Mouse (Mus musculus): ENCODE results near the gene Gm6217.
"Not testable (repeated sequence)": the region's sequence is repeated elsewhere in the genome, so short reads cannot be mapped to it uniquely, and the experiment has no call there.

Gm6217 gene

DNA sequence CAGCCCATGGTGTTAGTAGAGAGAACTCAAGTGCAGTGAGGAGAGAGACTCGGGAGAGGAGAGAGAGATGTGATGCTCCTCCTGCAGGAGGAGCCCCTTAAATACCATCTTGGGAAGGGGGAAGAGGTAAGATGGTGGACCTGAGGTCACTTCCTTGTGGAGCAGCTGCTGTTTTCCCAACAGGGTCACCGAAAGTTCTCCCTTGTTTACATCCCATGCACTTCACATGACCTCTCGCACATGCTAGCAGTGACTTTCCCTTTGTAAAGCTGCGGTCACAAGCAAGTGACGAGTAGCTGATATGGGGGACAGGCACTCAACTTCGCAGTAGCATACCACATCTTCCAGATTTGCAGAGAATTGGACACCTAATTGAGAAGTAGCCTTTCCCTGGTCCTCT, at the start of gene Gm6217:
Gm6217 (minus strand) TSS at position 74 of the 400 bp plus-strand sequence.
- not testable (repeated sequence) for DNase-seq

DNA sequence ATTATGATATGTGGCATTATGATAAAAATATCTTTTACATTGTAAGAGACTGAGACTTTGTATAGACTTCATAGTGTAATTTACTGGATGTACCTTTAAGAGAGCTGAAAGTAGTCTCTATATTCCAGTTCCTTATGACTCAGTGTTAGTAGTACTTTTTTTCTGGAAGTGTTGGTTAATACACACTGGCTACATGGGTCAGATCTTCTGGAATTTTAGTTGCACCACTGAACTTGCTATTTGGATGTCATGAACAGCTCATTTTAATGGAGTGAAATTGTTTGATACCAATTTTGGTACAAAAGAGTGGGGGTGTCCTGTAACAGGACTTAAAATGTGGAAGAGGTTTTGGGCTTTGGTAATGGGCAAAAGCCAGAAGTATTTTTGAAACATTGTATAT, 46.6 kb upstream of the Gm6217 start:
- DNase-seq: no peak

DNA sequence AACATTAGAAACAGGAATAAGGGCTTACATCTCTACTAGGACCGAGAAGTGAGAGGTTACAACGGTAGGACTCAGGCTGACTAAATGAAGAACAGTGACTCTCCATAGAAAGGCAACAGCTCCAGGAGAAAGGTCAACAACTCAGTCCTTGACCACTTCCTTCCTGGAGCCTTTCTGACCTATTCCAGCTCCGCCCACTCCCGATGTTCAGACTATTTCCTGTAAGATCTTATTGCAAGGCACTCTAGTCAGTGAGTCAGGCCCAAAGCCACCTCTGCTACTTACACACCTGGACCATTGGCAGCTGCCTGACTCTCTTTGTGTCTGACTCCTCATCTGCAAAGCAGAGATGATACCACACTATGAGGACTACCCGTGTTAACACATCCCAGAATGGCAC, 44.6 kb upstream of the Gm6217 start:
- no peak for DNase-seq

DNA sequence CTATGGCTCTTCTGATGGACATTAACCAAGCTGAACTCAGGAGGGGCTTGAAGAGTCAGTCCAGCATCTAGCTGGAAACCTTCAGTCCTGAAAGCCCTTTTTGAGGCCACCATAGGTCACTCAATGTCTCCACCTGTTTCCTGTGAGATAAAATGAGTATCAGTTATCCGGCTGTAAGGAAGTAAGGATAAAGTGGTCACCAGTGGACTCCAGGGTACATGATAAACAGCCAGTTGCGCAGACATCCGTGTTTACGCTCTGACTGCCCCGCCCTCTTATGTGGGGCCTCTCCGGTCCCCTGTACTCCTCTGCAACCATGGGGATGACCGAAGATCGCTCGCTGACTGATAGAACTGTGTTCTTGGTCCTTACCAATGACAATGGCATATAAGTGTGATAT, 43.1 kb upstream of the Gm6217 start:
- no peak for DNase-seq

DNA sequence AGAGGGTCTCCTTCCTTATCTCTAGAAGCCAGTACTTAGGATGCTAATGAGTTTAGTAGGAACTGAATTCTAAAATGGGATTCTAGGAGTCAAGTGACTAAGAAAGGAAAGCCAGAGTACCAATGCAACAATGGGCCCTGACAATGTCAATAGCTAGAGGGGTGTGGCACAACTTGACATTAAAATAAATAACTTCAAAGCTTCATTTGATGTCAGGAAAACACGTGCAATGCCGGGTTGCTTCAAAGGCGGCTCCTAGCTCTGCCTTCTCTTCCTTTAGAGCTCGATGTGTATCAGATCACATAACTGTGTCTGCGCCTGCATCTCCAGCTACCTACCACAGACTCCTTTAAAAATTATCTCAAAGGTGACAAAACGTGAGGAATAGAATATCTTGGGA, 42.7 kb upstream of the Gm6217 start:
- no peak for DNase-seq

DNA sequence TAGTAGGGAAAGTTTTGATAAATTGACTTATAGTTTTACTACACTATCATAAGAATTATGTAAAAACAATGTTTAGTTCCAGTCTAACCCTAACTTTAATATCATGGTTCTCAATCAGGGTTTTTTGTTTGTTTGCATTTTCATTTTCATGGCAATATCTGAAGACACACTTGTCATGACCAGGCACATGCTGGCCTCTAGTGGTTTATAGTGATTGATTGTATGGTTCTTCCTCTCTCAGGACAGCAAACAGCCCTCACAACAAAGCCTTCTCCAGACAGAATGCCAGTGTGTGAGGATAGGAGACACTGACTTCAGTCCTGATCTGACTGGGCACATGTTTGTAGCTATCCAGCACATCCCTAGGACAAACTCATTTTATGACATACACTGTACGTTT, 42.0 kb upstream of the Gm6217 start:
- no peak for DNase-seq

DNA sequence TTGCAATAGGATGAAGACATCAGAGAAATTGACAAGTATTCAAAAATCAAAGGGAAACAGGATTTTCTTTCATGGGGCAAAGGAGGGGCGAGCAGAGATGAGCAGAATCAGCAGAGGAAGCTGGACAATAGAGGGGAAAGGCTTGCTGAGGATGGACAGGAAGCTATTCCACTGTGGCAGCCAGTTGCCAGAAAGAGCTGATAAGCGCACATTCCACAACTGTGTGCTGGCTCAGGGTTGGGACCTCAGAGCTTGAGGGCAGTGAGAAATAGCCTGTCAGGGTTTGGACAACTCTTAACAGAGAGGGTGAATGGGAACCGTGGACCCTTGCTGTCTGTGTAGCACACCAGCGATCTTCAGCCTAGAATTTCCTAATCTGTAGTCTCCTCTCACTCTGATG, 40.8 kb upstream of the Gm6217 start:
- DNase-seq: no peak

DNA sequence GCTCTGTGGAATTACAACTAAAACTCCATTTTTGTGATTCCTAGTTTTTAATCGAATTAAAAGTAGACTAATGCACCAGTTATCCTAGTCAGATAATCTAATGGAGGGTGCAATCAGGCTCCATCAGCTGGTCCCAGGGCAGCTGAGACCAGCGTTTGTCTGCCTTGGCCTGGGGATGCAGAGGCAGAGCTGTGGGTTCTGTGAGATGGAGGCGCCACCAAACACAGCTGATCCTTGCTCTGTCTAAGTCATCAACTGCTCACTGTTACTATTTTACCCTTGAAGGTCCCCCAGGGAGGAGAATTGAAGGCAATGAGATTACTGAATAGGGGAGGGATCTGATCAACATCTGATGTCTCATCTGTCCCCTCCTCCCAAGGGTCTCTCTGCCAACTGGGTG, 35.2 kb upstream of the Gm6217 start:
- DNase-seq: no peak

DNA sequence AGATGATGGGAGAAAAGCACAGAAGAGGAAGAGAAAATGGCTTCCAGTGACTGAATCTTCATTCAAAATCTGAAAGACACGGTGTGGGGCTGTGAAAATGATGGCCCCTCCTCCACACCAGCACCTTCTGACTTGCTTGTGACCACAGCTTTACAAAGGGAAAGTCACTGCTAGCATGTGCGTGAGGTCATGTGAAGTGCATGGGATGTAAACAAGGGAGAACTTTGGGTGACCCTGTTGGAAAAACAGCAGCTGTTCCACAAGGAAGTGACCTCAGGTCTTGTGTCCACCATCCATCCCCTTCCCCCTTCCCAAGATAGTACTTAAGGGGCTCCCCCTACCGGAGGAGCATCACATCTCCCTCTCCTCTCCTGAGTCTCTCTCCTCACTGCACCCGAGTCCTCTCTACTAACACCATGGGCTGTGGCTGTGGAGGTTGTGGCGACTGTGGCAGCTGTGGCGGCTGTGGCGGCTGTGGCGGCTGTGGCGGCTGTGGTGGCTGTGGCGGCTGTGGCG, 28.7 kb upstream of the Gm6217 start, which contains the start of gene Gm47955:
Gm47955 (plus strand) TSS at position 417 of the 516 bp plus-strand sequence.
- no peak for DNase-seq

DNA sequence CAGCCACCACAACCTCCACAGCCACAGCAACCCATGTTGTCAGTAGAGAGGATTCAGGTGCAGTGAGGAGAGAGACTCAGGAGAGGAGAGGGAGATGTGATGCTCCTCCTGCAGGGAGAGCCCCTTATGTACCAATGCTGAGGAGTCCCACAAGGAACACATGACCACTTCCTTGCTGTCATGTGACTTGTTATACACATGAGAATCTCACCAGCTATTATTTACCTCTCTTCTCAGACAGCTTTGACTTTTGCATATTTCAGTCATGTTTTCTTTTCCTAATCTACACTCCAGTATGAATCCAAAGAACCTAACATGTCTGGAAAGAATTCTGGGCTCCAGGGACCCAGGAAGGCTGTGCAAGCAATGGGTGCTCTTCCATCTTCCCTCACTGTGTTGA, 24.7 kb upstream of the Gm6217 start, which contains the start of gene Gm7544:
Gm7544 (minus strand) TSS at position 101 of the 400 bp plus-strand sequence.
- not testable (repeated sequence) for DNase-seq

DNA sequence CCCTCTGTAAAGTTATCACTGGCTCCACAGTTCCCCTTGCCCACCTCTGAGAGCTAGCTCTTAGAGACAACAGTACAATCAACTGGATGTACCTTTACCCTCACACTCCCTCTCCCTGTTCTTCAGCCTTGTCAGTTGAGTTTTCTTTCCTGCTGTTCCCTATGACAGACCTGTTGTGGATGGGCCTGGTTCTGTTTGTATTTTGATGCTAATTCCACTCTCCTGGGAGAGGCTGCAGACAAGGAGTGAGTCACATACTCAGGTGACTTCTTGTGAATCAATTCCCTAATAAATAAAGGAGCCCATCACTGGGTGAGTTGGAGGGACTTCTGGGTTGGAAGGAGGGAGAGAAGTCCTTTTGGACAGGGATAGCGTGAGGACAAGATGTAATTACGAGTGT, 17.4 kb upstream of the Gm6217 start:
- no peak for DNase-seq

DNA sequence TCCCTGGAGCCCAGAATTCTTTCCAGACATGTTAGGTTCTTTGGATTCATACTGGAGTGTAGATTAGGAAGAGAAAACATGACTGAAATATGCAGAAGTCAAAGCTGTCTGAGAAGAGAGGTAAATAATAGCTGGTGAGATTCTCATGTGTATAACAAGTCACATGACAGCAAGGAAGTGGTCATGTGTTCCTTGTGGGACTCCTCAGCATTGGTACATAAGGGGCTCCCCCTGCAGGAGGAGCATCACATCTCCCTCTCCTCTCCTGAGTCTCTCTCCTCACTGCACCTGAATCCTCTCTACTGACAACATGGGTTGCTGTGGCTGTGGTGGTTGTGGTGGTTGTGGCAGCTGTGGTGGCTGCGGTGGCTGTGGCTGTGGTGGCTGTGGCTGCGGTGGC, 14.8 kb upstream of the Gm6217 start:
- not testable (repeated sequence) for DNase-seq

DNA sequence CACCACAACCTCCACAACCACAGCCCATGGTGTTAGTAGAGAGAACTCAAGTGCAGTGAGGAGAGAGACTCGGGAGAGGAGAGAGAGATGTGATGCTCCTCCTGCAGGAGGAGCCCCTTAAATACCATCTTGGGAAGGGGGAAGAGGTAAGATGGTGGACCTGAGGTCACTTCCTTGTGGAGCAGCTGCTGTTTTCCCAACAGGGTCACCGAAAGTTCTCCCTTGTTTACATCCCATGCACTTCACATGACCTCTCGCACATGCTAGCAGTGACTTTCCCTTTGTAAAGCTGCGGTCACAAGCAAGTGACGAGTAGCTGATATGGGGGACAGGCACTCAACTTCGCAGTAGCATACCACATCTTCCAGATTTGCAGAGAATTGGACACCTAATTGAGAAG, 12.1 kb upstream of the Gm6217 start, which contains the start of gene A030003K21Rik:
A030003K21Rik (minus strand) TSS at position 94 of the 400 bp plus-strand sequence.
- DNase-seq: not testable (repeated sequence)

DNA sequence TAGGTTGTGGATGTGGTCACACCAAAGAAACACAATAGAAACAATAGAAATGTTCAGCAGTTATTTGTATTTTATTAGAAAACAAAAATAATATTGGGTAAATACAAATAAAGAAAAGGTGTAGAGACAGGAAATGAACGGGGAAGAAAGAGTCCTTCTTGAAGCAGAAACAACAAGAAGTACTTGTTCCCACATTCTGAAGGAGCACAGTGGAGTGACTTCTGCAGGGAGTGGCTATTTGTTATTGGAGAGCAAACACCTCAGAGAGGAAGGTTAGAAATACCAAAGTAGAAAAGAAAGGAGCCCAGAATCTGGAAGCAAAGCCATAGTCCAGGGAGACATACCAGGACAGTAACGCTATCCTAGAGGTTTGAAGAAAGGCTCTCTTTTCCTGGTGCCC, 11.3 kb upstream of the Gm6217 start:
- not testable (repeated sequence) for DNase-seq

DNA sequence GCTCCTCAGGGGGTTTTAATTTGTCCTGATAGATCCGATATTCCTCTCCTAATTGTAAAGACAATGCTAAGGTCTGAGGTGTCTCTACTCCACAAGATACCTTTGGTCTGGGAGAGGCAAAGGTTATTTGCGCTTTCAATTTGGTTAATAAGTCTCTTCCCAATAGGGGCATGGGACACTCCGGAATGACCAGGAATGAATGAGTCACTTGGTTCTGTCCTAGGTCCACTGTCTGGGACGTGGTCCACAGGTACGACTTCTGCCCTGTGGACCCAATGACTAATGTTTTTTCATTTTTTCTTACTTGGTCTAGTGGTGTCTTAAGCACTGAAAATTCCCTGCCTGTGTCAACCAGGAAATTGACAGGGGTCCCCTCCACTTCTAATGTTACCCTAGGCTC, 7.5 kb upstream of the Gm6217 start:
- DNase-seq: no peak

DNA sequence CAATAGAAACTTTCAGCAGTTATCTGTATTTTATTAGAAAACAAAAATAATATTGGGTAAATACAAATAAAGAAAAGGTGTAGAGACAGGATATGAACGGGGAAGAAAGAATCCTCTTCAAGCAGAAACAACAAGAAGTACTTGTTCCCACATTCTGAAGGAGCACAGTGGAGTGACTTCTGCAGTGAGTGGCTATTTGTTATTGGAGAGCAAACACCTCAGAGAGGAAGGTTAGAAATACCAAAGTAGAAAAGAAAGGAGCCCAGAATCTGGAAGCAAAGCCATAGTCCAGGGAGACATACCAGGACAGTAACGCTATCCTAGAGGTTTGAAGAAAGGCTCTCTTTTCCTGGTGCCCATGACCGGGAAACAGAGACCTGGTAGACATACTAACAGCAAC, 641 bp downstream of the Gm6217 start:
- not testable (repeated sequence) for DNase-seq

DNA sequence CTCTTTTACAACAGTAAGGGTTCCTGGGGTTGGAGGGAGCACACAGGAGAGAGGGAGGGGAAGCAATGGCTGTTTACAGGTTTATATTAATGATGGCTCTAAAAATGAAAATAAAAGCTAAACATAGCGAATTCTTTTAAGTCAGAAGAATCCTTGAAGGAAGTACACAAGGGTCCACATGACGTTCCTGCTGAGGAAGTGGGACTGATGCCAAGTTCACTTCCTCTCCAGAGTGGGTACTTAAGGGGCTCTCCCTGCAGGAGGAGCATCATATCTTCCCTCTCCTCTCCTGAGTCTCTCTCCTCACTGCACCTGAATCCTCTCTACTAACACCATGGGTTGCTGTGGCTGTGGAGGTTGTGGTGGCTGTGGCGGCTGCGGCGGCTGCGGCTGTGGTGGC, 6.5 kb downstream of the Gm6217 start, which contains the start of gene A030014E15Rik:
A030014E15Rik (plus strand) TSS at position 268 of the 400 bp plus-strand sequence.
- DNase-seq: no peak

DNA sequence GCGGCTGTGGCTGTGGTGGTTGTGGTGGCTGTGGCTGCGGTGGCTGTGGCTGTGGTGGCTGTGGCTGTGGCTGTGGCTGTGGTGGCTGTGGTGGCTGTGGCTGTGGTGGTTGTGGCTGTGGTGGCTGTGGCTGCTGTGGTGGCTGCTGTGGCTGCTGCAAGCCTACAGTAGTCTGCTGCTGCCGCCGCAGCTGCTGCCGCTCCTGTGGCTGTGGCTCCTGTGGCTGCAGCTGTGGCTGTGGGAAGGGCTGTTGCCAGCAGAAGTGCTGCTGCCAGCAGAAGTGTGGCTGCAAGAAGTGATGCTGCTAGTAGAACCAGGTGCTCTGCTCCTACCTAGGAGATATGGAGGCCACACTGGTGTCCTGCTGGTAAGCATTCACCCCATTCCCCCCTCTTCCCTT, 17.8 kb downstream of the Gm6217 start:
- not testable (repeated sequence) for DNase-seq

DNA sequence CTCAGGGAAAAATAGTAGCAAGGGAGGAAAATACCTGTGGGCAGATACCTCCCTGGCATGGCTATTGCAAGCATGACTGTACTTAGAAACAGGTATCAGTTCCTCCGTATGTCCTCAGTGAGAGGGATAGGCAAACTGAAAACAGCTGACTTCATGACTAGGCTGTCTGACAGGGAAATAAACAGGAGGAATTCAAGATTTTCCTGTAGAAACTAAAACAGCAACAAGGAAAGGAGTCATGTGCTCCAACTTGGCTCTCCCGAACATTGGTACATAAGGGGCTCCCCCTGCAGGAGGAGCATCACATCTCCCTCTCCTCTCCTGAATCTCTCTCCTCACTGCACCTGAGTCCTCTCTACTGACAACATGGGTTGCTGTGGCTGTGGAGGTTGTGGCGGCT, 18.2 kb downstream of the Gm6217 start, which contains the start of gene A030005L19Rik:
A030005L19Rik (plus strand) TSS at position 301 of the 400 bp plus-strand sequence.
- DNase-seq: no peak

DNA sequence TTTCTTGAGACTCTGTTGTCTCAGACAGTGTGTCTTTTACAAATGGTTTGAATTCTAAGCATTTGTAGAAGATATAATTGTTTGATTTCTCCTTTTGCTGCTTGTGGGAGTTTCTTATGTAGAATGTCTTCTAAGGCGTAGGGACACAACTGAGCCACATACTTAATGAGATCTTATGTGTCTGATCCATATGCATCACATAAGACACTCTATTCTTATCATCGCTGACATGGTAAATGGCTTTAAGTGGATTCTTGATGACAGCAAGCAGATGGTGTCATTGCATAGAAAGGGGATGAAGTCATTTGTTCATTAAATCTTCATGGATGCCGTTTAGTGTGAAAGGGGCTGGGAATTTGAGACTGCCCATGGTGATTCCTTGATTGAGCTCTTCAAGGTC, 25.3 kb downstream of the Gm6217 start:
- no peak for DNase-seq

DNA sequence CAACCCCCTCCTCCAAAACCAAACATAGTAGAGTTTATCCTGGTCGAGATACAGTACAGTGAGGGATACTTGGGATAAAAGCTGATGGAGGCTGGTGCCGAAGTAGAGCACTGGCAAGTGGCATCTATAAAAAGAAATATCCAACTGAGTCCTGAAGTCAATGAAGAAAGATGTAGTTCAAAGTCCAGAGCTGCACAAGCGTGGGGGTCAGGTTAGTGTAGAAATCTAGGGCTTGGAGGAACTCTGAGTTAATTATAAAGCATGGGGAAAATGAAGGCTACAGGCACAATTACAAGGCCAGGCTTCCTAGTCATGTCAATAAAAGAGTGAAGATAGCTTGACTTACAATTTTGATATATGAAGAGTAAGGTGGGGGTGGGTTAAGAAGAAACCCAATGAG, 30.0 kb downstream of the Gm6217 start:
- DNase-seq: no peak

DNA sequence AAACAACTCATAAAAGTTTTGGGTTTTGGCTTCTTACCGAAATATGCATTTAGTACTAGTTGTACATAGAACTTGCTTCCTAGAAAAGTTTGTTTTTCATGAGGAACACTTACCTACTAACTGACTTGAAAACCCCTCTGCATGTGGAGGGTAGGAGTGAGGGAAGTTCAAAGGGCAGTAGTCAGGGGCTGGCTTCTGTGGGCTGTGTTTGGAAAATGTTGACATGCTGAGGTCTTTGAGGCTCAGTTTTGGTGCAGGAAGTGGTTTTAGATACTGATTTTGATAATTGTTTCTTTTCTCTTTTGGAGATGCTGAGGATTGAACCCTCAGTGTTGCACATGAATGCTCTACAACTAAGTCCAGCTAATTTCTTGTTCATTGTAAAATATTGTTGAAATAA, 30.6 kb downstream of the Gm6217 start:
- DNase-seq: no peak

DNA sequence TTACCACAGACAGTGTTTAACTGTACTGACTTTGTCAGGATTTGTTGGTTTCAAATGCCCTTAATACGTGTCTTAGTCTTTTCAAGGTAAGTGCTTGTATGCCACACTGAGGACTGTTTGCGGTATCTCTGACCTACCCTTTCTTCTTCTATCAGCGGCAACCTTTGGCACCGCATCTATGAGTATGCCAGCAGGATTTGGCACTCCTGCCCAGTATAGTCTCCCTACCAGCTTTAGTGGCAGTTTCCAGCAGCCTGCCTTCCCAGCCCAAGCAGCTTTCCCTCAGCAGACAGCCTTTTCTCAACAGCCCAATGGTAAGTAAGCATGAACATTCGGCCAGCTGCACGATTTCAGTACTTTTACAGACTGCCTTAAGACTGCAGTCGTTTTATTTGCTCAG, 37.9 kb downstream of the Gm6217 start:
- DNase-seq: peak; percentile 45 to 63

Data from cerebellum, postnatal 25 days (tissue).